Mouse (Mus musculus): ENCODE data around the gene Ccdc61. TPM values are rescaled to one million over a fixed set of nuclear protein-coding genes. Genes with fewer than 3 reads are reported as not detected.

Ccdc61 gene
- 25.6 and 27.9 TPM in 2 replicates for polyA plus RNA-seq (2015; fragmentation: Nextera tagmentation; extraction: Ambion mirVana)

DNA sequence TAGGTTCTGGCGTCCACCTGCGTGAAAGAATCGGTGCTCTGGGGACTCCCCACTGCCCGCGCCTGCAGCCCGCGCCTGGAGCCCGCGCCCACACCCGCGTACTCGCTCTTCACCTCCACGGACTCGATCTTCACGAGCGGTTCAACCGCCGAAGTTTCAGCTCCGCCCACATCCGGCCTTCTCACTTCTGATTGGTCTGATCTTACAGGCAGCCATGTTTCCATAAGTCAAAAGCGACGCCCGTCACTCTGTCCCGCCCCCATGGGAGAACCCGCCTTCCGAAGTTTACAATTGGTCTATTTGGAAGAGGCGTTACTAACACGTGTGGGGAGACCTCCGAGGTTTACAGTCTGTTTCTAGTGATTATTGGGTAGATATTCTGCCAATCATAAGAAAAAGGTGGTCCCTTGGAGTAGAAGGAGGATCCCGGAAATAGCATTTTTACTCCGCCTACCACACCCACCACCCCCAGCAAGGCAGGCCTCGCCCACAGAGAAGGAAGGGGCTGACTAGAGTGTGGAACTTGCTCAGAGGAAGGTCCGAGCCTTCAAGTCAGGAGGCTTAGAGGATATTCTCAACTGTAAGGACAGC is at the start of gene Ccdc61:
Gene Ccdc61, minus strand, starts transcription at position 175 of the 591 bp plus-strand sequence.
- Histone ChIP-seq H3K9ac (peak within 1 kb of the TSS; percentile 62), H3K4me3 (peak within 1 kb of the TSS; percentile 61), H3K36me3 (ENCODE audit: poor library complexity, severe bottlenecking) (no peaks in the 10 kb centered on the region), H3K9me3 (replicated peaks) (no peaks in the 10 kb centered on the region), H3K27me3 (no peaks in the 10 kb centered on the region), H3K27ac (0 out of 2 replicates have a peak within 1 kb of the TSS, but pooled peaks have one; percentile 28), H3K4me1 (peaks cover 27% of the 10 kb centered on the region), H3K4me2 (peak within 1 kb of the TSS; percentile 65)
- WGBS: 0% methylated on average over 33 of the region's 33 CpGs
- peak; percentile 100 for ATAC-seq

DNA sequence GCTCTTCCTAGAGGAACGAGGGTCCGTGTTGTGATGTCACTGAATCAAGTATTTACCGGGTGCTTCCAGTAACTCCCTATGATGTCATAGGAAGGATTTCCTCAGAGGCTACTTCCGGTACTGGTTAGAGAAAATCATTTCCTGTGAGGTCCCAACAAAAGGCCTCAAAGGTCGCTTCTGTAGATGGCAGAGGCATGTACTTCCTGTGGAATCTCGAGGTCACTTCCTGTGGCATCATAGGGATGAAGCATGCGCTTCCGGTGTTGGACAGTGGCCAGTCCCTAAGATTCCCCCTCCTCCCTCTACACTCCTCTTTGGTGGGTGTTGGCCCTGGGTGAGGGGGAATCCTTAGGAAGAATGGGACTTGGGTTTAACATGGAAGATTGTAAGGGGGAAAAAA is 49.2 kb upstream of the Ccdc61 start:
- 70% methylated on average over 8 of the region's 8 CpGs for WGBS
- H3K36me3 ChIP-seq (ENCODE audit: poor library complexity, severe bottlenecking): peaks cover 25% of the 10 kb centered on the region; the same call in 1 of the 2 replicates
- H3K4me2 ChIP-seq: no peak overlapping the region
- H3K27ac ChIP-seq: no peak overlapping the region
- H3K9ac ChIP-seq: no peak overlapping the region
- no peak for ATAC-seq
- H3K4me3 ChIP-seq: no peak overlapping the region
- peaks cover 56% of the 10 kb centered on the region for H3K4me1 ChIP-seq
- no peaks in the 10 kb centered on the region for H3K9me3 ChIP-seq (replicated peaks)
- peaks cover 10% of the 10 kb centered on the region; the same call in 1 of the 2 replicates for H3K27me3 ChIP-seq

DNA sequence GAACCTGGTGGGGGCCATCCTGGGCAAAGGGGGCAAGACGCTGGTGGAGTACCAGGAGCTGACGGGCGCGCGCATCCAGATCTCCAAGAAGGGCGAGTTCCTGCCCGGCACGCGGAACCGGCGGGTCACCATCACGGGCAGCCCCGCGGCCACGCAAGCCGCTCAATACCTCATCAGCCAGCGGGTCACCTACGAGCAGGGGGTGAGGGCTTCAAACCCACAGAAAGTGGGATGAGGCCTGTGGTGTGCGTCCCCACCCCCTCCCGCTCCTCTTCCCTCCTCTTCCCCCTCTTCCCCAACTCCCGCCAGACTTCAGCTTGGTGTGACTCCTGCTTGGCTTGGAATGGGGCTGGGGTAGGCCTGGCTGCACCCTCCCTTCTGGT is 48.2 kb upstream of the Ccdc61 start:
- H3K9me3 ChIP-seq (replicated peaks): no peaks in the 10 kb centered on the region

DNA sequence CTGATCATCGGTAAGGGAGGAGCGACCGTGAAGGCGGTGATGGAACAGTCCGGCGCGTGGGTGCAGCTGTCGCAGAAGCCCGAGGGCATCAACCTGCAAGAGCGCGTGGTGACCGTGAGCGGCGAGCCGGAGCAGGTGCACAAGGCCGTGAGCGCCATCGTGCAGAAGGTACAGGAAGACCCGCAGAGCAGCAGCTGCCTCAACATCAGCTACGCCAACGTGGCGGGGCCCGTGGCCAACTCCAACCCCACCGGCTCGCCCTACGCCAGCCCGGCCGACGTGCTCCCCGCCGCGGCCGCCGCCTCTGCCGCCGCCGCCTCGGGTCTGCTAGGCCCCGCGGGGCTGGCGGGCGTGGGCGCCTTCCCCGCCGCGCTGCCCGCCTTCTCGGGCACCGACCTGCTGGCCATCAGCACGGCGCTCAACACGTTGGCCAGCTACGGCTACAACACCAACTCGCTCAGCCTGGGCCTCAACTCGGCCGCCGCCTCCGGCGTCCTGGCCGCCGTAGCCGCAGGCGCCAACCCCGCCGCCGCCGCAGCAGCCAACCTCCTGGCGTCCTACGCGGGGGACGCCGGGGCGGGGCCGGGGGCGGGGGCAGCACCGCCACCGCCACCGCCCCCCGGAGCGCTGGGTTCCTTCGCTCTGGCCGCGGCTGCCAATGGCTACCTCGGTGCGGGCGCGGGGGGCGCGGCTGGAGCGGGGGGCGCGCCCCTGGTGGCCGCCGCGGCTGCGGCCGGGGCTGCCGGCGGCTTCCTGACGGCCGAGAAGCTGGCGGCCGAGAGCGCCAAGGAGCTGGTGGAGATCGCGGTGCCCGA is 47.6 kb upstream of the Ccdc61 start:
- no peaks in the 10 kb centered on the region for H3K27me3 ChIP-seq
- H3K9me3 ChIP-seq (replicated peaks): no peaks in the 10 kb centered on the region
- H3K36me3 ChIP-seq (ENCODE audit: poor library complexity, severe bottlenecking): peaks cover 42% of the 10 kb centered on the region
- peak overlapping the region; percentile 77 for H3K27ac ChIP-seq
- peak overlapping the region; percentile 81 for H3K4me2 ChIP-seq
- peak; percentile 54 for ATAC-seq
- 1% methylated on average over 89 of the region's 107 CpGs for WGBS
- H3K4me3 ChIP-seq: peak overlapping the region; percentile 47
- peaks cover 44% of the 10 kb centered on the region for H3K4me1 ChIP-seq
- peak overlapping the region; percentile 79 for H3K9ac ChIP-seq

More for the DNA sequence above, 48.2 kb upstream of the Ccdc61 start:
- H3K4me3 ChIP-seq: peak overlapping the region; percentile 47
- H3K4me1 ChIP-seq: peaks cover 50% of the 10 kb centered on the region
- WGBS: 7% methylated on average over 20 of the region's 21 CpGs
- H3K36me3 ChIP-seq (ENCODE audit: poor library complexity, severe bottlenecking): peaks cover 36% of the 10 kb centered on the region
- 0 out of 2 replicates have a peak overlapping the region, but pooled peaks have one; percentile 77 for H3K27ac ChIP-seq
- peak; percentile 2; the same call in 1 of the 2 replicates for ATAC-seq
- H3K4me2 ChIP-seq: peak overlapping the region; percentile 81
- H3K27me3 ChIP-seq: peaks cover 3% of the 10 kb centered on the region; the same call in 1 of the 2 replicates
- H3K9ac ChIP-seq: peak overlapping the region; percentile 79

DNA sequence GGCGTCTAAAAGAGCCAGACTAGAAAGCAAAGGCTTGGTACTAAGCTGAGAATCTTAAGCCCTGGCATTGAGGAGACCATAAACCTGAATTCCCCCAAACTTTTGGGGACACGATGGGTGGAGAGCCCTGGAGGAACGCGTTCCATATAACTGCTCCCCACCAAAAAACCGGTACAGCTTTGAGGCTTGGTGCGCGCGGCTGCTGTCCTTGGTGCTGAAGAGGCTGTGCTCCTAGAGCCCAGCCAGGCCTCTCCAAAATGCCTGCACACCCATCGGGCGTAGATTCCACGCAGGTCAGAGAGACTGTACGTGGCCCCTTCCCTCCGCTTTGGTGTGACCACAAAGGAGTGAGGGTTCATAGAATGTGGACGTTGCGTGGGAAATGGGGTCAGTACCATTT is 41.2 kb upstream of the Ccdc61 start:
- H3K27ac ChIP-seq: peak overlapping the region; percentile 95
- H3K4me1 ChIP-seq: peaks cover 42% of the 10 kb centered on the region
- peak overlapping the region; percentile 20; the same call in 1 of the 2 replicates for H3K4me3 ChIP-seq
- 19% methylated on average over 15 of the region's 15 CpGs for WGBS
- ATAC-seq: no peak
- peaks cover 60% of the 10 kb centered on the region for H3K36me3 ChIP-seq (ENCODE audit: poor library complexity, severe bottlenecking)
- no peaks in the 10 kb centered on the region for H3K27me3 ChIP-seq
- peak overlapping the region; percentile 53 for H3K4me2 ChIP-seq
- H3K9me3 ChIP-seq (replicated peaks): no peaks in the 10 kb centered on the region
- H3K9ac ChIP-seq: no peak overlapping the region

DNA sequence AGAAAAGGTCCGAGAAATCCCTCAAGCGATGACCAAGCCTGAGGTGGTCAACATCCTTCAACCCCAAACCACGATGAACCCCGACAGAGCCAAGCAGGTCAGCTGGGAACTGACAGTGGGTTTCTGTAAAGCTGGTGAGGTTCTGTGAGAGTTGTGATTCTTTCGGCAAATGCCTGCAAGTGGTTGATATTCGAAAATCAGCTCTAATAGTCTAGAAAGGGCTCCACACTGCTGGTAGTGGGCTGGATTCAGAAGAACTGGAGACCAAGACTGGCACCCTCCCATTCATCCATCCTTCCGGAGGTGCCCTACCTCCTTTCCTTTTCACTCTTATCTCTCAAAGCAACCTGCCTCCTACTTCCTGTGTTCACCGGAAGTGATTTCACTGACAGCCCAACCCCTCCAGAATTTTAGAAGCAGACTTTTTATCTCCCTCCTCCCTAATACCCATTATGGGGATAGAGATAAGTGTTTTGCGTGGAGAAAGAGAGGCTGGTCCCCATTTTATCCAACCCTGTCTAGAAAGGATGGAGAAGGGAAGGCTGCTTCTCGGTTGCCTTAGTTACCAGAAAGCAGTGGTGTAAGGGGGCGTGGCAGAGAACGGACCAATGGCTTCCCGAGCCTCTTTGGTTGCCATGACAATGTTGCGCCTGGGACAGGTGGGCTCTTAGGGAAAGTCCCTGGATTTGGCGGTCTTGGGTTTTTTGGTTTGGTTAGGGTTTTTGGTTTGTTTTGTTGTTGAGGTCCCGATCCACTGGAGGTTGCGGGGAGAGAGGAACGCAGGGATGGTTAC is 40.5 kb upstream of the Ccdc61 start:
- 14% methylated on average over 18 of the region's 18 CpGs for WGBS
- Histone ChIP-seq H3K27ac (peak overlapping the region; percentile 95), H3K36me3 (ENCODE audit: poor library complexity, severe bottlenecking) (peaks cover 59% of the 10 kb centered on the region), H3K9me3 (replicated peaks) (no peaks in the 10 kb centered on the region), H3K4me2 (peak overlapping the region; percentile 53), H3K4me1 (peaks cover 42% of the 10 kb centered on the region), H3K27me3 (no peaks in the 10 kb centered on the region), H3K4me3 (peak overlapping the region; percentile 20), H3K9ac (peak overlapping the region; percentile 27)
- ATAC-seq: peak; percentile 50

DNA sequence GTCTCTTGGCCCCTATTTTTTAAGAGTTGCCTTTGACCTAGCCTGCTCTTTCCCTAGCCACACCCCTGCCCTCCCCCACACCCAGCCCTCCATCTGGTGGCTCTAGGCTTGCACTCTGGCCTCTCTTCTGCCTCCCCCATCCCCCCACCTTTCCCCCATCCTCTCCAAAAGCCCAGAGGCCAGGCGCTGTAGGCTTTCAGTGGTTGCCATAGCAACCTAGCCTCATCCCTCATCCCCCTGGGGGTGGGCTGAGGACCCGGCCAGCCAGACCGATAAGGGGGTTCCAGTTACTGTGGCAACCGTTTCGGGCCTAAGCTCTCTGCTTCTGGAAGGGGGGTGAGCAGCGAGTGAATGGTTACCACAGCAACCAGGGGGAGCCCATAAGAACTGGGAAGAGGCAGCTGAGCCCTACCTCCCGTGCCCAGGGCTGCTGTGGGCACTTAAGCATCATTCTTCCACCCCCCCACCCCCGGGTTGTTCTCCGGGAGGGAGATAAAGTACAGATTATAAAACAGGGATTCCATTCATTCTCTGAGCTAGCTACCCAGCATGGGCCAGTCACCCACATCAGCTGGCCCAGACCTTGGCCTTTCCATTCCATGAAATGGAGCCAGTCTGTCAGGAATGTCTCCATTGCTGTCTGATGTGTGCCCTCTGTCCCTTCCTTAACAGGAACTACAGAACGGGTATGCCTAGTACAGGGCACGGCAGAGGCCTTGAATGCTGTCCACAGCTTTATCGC is 39.7 kb upstream of the Ccdc61 start:
- ATAC-seq: peak; percentile 92
- Histone ChIP-seq H3K9ac (peak overlapping the region; percentile 27), H3K36me3 (ENCODE audit: poor library complexity, severe bottlenecking) (peaks cover 61% of the 10 kb centered on the region), H3K27ac (peak overlapping the region; percentile 95), H3K9me3 (replicated peaks) (no peaks in the 10 kb centered on the region), H3K4me3 (peak overlapping the region; percentile 20), H3K4me1 (peaks cover 42% of the 10 kb centered on the region), H3K27me3 (no peaks in the 10 kb centered on the region), H3K4me2 (peak overlapping the region; percentile 53)
- WGBS: 11% methylated on average over 12 of the region's 12 CpGs

DNA sequence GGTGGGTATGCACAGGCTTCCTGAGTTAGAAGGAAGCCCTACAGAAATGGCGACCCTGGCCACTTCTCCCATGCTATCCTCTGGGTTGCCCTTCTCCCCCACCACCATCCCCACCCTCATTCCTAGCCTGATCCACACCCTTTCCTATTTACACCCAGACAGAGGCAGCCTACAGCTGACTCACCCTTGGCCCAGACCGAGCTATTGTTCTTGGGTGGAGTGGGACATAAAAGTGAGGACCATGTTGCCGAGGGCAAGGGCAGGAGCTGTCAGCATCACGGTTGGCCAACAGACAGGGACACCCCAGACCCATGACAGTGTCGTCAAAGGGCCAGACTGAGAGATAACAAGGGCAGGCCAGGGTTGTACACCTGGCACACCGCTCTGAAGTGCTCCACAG is 37.9 kb upstream of the Ccdc61 start:
- peaks cover 48% of the 10 kb centered on the region for H3K4me1 ChIP-seq

DNA sequence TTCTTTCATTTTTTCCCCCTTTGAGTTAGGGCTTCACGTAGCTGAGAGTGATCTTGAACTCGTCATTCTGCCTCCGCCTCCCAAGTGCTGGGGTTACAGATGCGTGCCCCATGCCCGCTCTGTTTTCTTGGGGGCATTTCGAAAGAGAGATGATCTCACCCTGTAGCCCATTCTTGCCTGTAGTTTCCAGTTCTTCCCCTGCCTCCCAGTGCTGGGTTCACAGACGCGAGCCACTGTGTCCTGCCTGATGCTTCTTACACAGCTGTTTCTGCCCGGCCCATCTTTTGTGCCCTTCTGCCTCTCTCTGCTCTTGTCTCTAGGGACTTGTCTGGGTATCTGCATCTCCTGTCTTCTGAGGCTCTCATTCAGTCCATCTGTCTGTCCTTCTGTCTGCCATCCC is 32.6 kb upstream of the Ccdc61 start:
- Histone ChIP-seq H3K4me3 (no peak overlapping the region), H3K9ac (peak overlapping the region; percentile 22; the same call in 1 of the 2 replicates), H3K27me3 (no peaks in the 10 kb centered on the region), H3K36me3 (ENCODE audit: poor library complexity, severe bottlenecking) (peaks cover 44% of the 10 kb centered on the region), H3K4me2 (peak overlapping the region; percentile 49), H3K27ac (peak overlapping the region; percentile 88), H3K4me1 (peaks cover 46% of the 10 kb centered on the region), H3K9me3 (replicated peaks) (no peaks in the 10 kb centered on the region)
- peak; percentile 39 for ATAC-seq
- WGBS: 44% methylated on average over 9 of the region's 9 CpGs

More for the DNA sequence above, 37.9 kb upstream of the Ccdc61 start:
- Histone ChIP-seq H3K27me3 (no peaks in the 10 kb centered on the region), H3K4me2 (no peak overlapping the region), H3K4me3 (no peak overlapping the region), H3K36me3 (ENCODE audit: poor library complexity, severe bottlenecking) (peaks cover 49% of the 10 kb centered on the region), H3K9ac (0 out of 2 replicates have a peak overlapping the region, but pooled peaks have one; percentile 43), H3K27ac (peak overlapping the region; percentile 95), H3K9me3 (replicated peaks) (no peaks in the 10 kb centered on the region)
- no peak for ATAC-seq
- WGBS: 53% methylated on average over 6 of the region's 6 CpGs

DNA sequence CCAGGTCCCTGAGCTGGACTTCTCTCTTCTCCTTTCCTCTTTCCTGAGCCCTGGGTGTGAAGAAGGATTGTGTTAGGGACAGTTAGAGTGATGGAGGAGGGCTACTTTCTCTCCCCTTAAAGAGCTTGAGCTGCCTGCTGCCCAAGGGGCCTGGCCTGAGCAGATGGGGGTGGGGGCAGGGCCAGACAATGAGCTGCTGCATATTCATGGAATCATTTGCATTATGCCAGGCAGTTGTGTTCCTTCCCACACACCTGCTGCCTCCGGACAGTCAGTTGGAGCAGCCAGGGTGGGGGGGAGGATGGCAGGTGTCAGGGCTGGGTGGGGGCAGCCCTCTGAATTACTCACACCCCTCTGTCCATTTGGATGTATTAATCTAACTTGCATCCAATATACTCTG is 32.2 kb upstream of the Ccdc61 start:
- peak; percentile 86 for ATAC-seq
- Histone ChIP-seq H3K9me3 (replicated peaks) (no peaks in the 10 kb centered on the region), H3K4me2 (peak overlapping the region; percentile 49), H3K4me3 (peak overlapping the region; percentile 16; the same call in 1 of the 2 replicates), H3K4me1 (peaks cover 45% of the 10 kb centered on the region), H3K36me3 (ENCODE audit: poor library complexity, severe bottlenecking) (peaks cover 40% of the 10 kb centered on the region), H3K27ac (peak overlapping the region; percentile 88), H3K27me3 (no peaks in the 10 kb centered on the region), H3K9ac (peak overlapping the region; percentile 48; the same call in 1 of the 2 replicates)
- WGBS: 0% methylated on average over 1 of the region's 1 CpGs

DNA sequence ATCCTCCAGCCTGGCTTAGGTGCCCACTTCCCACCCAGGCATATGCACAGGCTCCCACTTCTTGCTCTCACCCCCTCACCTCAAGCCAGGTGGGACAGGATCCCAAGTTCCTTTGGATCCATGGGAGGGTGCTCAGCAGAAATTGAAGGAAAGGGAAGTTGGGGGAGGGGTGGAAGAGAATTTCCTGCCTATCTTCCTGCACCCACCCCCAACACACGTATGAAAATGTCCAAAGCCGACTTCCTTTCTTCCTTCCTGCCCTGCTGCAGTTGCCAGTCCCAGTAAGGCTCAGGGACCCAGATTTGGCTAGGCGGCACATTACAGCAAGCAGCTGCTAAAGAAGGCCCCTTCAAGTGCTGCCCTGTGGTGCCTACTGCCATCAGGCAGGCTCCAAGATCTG is 17.5 kb upstream of the Ccdc61 start:
- Histone ChIP-seq H3K4me1 (peaks cover 66% of the 10 kb centered on the region), H3K27me3 (no peaks in the 10 kb centered on the region), H3K4me2 (peak overlapping the region; percentile 92), H3K36me3 (ENCODE audit: poor library complexity, severe bottlenecking) (no peaks in the 10 kb centered on the region), H3K27ac (peak overlapping the region; percentile 94; the same call in 1 of the 2 replicates), H3K9ac (0 out of 2 replicates have a peak overlapping the region, but pooled peaks have one; percentile 99), H3K4me3 (peak overlapping the region; percentile 95), H3K9me3 (replicated peaks) (no peaks in the 10 kb centered on the region)
- 57% methylated on average over 3 of the region's 3 CpGs for WGBS
- ATAC-seq: no peak

All from forebrain, embryonic 13.5 days (tissue).